Mouse (Mus musculus): ENCODE measurements around the gene Armc3. TPM values are rescaled to one million over a fixed set of nuclear protein-coding genes. Genes with fewer than 3 reads are reported as not detected.

The Armc3 gene
- polyA plus RNA-seq, 1 experiment = not detected

DNA sequence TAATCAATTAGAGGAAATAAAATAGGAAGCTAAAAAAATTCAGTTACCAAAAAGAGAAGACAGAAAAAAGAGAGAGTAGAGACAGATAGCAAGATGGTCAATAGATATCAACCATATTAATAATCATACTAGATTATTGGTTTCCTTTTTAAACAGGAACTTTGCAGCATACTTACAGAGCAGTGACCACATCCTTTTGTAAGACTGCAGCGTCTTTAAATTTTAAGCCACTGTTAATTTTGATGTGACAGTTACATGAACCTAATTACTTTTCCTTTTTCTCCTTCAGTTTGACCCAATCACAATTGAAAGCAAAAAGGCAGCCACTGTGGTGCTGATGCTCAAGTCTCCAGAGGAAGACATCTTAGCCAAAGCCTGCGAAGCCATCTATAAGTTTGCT is 36.1 kb downstream of the Armc3 start:
- H3K9ac ChIP-seq (ENCODE audit: low read depth, poor library complexity, severe bottlenecking) = no peak overlapping the region
- H3K9me3 ChIP-seq (replicated peaks; ENCODE audit: control insufficient read depth, insufficient read depth, low read length, poor library complexity, severe bottlenecking) = no peaks in the 10 kb centered on the region; the same call in 1 of the 2 replicates
- H3K4me3 ChIP-seq (ENCODE audit: low read depth, low read length) = no peak overlapping the region
- no peak overlapping the region for H3K27ac ChIP-seq (ENCODE audit: insufficient read depth, low read length)
- H3K27me3 ChIP-seq (ENCODE audit: control insufficient read depth, insufficient read depth, low read length, poor library complexity, severe bottlenecking) = no peaks in the 10 kb centered on the region
- TF ChIP-seq CTCF (IDR thresholded peaks at IDR 0.05; ENCODE audit: low read depth, low read length) (no peak), POLR2A (IDR thresholded peaks at IDR 0.05; ENCODE audit: insufficient read depth, low read length) (no peak), EP300 (IDR thresholded peaks at IDR 0.05; ENCODE audit: insufficient read depth, low read depth, low read length) (no peak)
- H3K4me1 ChIP-seq (ENCODE audit: control insufficient read depth, insufficient read depth, low read length) = no peaks in the 10 kb centered on the region
- H3K36me3 ChIP-seq (ENCODE audit: control insufficient read depth, insufficient read depth, low read length, poor library complexity, severe bottlenecking) = no peaks in the 10 kb centered on the region

DNA sequence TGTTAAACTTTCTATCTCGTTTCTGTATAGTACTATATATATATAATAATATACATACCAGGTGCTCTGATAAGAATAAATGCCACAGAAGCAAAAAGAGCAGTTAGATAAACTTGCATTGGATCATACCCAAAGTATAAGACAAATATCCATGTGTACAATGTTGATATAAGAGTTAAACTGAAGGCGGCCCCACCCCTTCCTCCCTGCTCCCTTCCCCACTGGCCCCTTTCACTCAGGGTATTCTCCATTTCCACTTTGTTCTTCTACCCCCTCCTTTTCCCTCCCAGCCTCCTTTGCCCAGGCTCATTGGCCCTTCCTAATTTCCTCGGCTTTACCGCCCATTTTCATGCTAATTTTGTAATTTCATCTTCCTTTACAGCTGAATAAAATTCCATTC is 36.5 kb downstream of the Armc3 start:
- no peaks in the 10 kb centered on the region for H3K27me3 ChIP-seq (ENCODE audit: control insufficient read depth, insufficient read depth, low read length, poor library complexity, severe bottlenecking)
- no peak overlapping the region for H3K9ac ChIP-seq (ENCODE audit: low read depth, poor library complexity, severe bottlenecking)
- no peak for TF ChIP-seq POLR2A (IDR thresholded peaks at IDR 0.05; ENCODE audit: insufficient read depth, low read length)
- TF ChIP-seq EP300 (IDR thresholded peaks at IDR 0.05; ENCODE audit: insufficient read depth, low read depth, low read length) = no peak
- TF ChIP-seq CTCF (IDR thresholded peaks at IDR 0.05; ENCODE audit: low read depth, low read length) = no peak
- no peak overlapping the region for H3K27ac ChIP-seq (ENCODE audit: insufficient read depth, low read length)
- H3K9me3 ChIP-seq (replicated peaks; ENCODE audit: control insufficient read depth, insufficient read depth, low read length, poor library complexity, severe bottlenecking) = no peaks in the 10 kb centered on the region; the same call in 1 of the 2 replicates
- H3K4me1 ChIP-seq (ENCODE audit: control insufficient read depth, insufficient read depth, low read length) = no peaks in the 10 kb centered on the region
- H3K4me3 ChIP-seq (ENCODE audit: low read depth, low read length) = no peak overlapping the region
- H3K36me3 ChIP-seq (ENCODE audit: control insufficient read depth, insufficient read depth, low read length, poor library complexity, severe bottlenecking) = no peaks in the 10 kb centered on the region

DNA sequence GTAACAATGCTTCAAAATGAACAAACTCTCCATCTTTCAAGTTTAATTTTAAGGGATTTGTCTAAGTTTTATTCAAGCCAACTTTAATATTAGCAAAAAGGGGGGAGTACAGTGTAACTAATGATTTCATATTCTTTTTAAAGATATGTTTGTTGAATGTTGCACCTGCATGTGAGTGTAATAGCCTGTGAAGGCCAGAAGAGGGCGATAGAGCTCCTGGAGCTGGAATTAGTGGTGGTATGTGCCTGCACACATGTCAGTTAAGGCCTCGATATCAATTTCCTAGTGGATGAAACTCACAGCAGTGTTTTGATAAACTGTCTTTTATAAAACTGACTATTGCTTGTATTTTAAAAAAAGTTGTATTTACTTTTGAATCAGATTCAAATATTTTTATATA is 39.7 kb downstream of the Armc3 start:
- Histone ChIP-seq H3K36me3 (ENCODE audit: control insufficient read depth, insufficient read depth, low read length, poor library complexity, severe bottlenecking) (no peaks in the 10 kb centered on the region), H3K27me3 (ENCODE audit: control insufficient read depth, insufficient read depth, low read length, poor library complexity, severe bottlenecking) (no peaks in the 10 kb centered on the region), H3K9ac (ENCODE audit: low read depth, poor library complexity, severe bottlenecking) (no peak overlapping the region), H3K9me3 (replicated peaks; ENCODE audit: control insufficient read depth, insufficient read depth, low read length, poor library complexity, severe bottlenecking) (no peaks in the 10 kb centered on the region), H3K27ac (ENCODE audit: insufficient read depth, low read length) (no peak overlapping the region), H3K4me3 (ENCODE audit: low read depth, low read length) (no peak overlapping the region), H3K4me1 (ENCODE audit: control insufficient read depth, insufficient read depth, low read length) (no peaks in the 10 kb centered on the region)
- no peak for TF ChIP-seq POLR2A (IDR thresholded peaks at IDR 0.05; ENCODE audit: insufficient read depth, low read length)
- peak; percentile 21 for TF ChIP-seq CTCF (IDR thresholded peaks at IDR 0.05; ENCODE audit: low read depth, low read length)

DNA sequence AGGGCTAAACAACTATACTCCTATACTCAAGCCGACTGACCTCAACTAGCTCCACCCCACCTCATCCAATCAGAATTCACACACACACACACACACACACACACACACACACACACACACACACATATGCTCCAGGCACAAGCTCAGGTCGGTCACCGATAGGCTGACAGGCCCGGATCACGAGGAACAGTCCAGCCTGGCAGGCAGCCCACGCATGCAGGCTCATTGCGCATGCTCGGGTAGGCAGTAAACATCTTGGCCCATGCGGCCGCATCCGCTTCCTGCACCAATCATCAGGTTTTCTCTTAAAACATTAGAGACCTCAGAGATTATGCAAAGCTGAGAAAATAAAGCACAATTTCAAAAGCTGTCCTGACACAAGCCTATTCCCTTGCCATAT is 50.5 kb downstream of the Armc3 start:
- Histone ChIP-seq H3K36me3 (ENCODE audit: control insufficient read depth, insufficient read depth, low read length, poor library complexity, severe bottlenecking) (no peaks in the 10 kb centered on the region), H3K9me3 (replicated peaks; ENCODE audit: control insufficient read depth, insufficient read depth, low read length, poor library complexity, severe bottlenecking) (no peaks in the 10 kb centered on the region), H3K27ac (ENCODE audit: insufficient read depth, low read length) (no peak overlapping the region), H3K27me3 (ENCODE audit: control insufficient read depth, insufficient read depth, low read length, poor library complexity, severe bottlenecking) (no peaks in the 10 kb centered on the region), H3K9ac (ENCODE audit: low read depth, poor library complexity, severe bottlenecking) (no peak overlapping the region), H3K4me1 (ENCODE audit: control insufficient read depth, insufficient read depth, low read length) (no peaks in the 10 kb centered on the region), H3K4me3 (ENCODE audit: low read depth, low read length) (no peak overlapping the region)
- no peak for TF ChIP-seq EP300 (IDR thresholded peaks at IDR 0.05; ENCODE audit: insufficient read depth, low read depth, low read length)
- no peak for TF ChIP-seq POLR2A (IDR thresholded peaks at IDR 0.05; ENCODE audit: insufficient read depth, low read length)
- no peak for TF ChIP-seq CTCF (IDR thresholded peaks at IDR 0.05; ENCODE audit: low read depth, low read length)

DNA sequence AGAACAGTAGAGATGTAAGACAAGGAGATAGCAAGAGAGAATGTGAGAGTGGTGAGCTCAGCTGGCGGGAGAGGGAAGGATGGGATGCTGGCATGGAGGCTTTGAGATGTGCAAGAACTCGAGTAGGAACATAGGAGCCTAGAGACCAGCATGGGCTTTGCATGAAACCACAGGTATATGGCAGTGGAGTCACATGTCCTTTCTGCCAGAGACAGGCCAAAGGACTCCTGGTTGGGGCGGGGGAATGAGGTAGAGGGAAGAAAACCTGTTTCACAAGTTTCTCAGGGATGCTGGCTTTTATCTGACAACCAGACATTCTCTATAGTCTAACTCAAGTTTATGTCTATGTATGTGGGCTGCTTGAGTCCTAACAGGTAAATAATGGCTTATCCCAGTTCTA is 55.9 kb downstream of the Armc3 start:
- Histone ChIP-seq H3K9me3 (replicated peaks; ENCODE audit: control insufficient read depth, insufficient read depth, low read length, poor library complexity, severe bottlenecking) (no peaks in the 10 kb centered on the region), H3K27ac (ENCODE audit: insufficient read depth, low read length) (no peak overlapping the region), H3K9ac (ENCODE audit: low read depth, poor library complexity, severe bottlenecking) (no peak overlapping the region), H3K27me3 (ENCODE audit: control insufficient read depth, insufficient read depth, low read length, poor library complexity, severe bottlenecking) (no peaks in the 10 kb centered on the region), H3K36me3 (ENCODE audit: control insufficient read depth, insufficient read depth, low read length, poor library complexity, severe bottlenecking) (no peaks in the 10 kb centered on the region), H3K4me1 (ENCODE audit: control insufficient read depth, insufficient read depth, low read length) (no peaks in the 10 kb centered on the region), H3K4me3 (ENCODE audit: low read depth, low read length) (no peak overlapping the region)
- no peak for TF ChIP-seq CTCF (IDR thresholded peaks at IDR 0.05; ENCODE audit: low read depth, low read length)

DNA sequence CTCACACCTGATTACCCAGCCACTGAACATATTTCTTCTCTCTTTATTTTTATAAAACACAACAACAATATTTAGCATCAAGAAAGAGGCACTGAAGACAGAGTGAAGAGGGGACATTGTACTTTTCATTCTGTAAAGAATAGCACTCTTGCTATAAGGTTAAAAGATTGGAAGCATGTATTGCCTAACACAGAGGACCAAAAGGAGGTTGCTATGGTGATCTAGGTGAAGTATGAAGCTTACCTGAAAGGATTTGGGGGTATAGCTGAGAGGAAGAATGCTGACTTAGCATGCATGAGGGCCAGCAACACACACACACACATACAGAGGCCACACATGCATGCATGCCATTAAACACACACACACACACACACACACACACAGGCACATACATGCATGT is 58.2 kb downstream of the Armc3 start:
- Histone ChIP-seq H3K9ac (ENCODE audit: low read depth, poor library complexity, severe bottlenecking) (no peak overlapping the region), H3K27ac (ENCODE audit: insufficient read depth, low read length) (no peak overlapping the region), H3K9me3 (replicated peaks; ENCODE audit: control insufficient read depth, insufficient read depth, low read length, poor library complexity, severe bottlenecking) (no peaks in the 10 kb centered on the region), H3K4me3 (ENCODE audit: low read depth, low read length) (no peak overlapping the region), H3K27me3 (ENCODE audit: control insufficient read depth, insufficient read depth, low read length, poor library complexity, severe bottlenecking) (no peaks in the 10 kb centered on the region), H3K4me1 (ENCODE audit: control insufficient read depth, insufficient read depth, low read length) (no peaks in the 10 kb centered on the region), H3K36me3 (ENCODE audit: control insufficient read depth, insufficient read depth, low read length, poor library complexity, severe bottlenecking) (no peaks in the 10 kb centered on the region)
- no peak for TF ChIP-seq POLR2A (IDR thresholded peaks at IDR 0.05; ENCODE audit: insufficient read depth, low read length)
- no peak for TF ChIP-seq EP300 (IDR thresholded peaks at IDR 0.05; ENCODE audit: insufficient read depth, low read depth, low read length)
- TF ChIP-seq CTCF (IDR thresholded peaks at IDR 0.05; ENCODE audit: low read depth, low read length) = no peak
